Mouse (Mus musculus): ENCODE results near the gene Mapkbp1. TPM values are rescaled to one million over a fixed set of nuclear protein-coding genes. Genes with fewer than 3 reads are reported as not detected.

Gene Mapkbp1
- polyA plus RNA-seq, 1 experiment from 2014 or later: 1.8 TPM

DNA sequence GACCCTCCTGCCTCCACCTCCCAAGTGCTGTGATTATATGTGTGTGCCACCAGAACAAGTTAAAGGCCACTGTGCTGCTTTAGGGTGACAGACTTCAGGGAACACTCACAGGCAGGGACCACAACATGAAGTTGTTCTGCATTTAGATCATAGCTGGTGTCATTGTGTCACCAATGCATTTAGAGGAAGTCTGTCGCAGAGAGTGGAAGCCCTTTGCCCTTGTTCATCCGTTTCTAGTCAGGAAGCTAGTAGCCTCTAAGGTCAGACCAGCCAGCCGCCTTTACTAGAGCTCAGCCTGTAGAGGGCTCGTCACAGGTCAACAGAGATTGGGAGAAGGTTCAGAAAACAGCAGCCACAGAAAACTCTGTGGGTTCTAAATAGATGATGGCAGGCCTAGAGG, 36.2 kb downstream of the Mapkbp1 start:
- peaks cover 3% of the 10 kb centered on the region; the same call in 1 of the 2 replicates for H3K4me1 ChIP-seq (replicated peaks)
- ATAC-seq (replicated peaks; ENCODE audit: insufficient number of reproducible peaks, insufficient read depth, low FRiP score, low read depth): no peak
- 53% methylated on average over 4 of the region's 4 CpGs for WGBS
- no peak overlapping the region for H3K4me2 ChIP-seq
- no peaks in the 10 kb centered on the region for H3K27me3 ChIP-seq
- no peak overlapping the region for H3K27ac ChIP-seq
- no peak overlapping the region for H3K9ac ChIP-seq
- no peak overlapping the region for H3K4me3 ChIP-seq
- peaks cover 4% of the 10 kb centered on the region; the same call in 1 of the 2 replicates for H3K36me3 ChIP-seq
- H3K9me3 ChIP-seq (replicated peaks): no peaks in the 10 kb centered on the region

DNA sequence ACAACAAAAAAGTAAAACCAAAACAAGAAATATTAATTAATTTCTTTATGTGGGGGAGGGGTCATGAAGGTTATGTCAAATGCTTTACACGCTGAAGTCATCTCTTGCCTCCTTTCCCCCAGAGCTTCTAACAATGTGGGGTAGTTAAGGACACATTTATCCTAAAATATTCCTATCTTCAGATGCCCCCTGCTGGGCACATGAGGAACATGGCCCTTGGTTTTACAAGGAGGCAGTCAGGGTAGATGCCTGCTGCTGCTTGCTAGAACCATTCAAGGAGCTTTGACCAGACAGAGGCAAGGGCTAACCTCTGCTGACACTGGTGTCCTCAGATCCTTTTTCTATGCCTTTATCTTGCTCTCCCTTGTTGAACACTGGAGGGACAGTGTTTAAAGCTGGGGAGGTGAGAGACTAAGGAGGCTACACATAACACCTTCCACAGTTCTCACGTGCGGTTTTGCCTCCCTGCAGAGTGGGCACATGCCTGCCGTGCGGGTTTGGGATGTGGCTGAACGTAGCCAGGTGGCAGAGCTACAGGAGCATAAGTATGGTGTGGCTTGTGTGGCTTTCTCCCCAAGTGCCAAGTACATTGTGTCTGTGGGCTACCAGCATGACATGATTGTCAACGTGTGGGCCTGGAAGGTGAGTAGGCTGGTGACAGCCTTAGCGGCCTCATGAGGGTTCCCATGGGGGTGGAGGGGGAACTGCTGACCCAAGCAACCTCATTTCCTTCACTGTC, 39.1 kb downstream of the Mapkbp1 start:
- Histone ChIP-seq H3K4me1 (replicated peaks) (peaks cover 3% of the 10 kb centered on the region; the same call in 1 of the 2 replicates), H3K9me3 (replicated peaks) (no peaks in the 10 kb centered on the region), H3K9ac (no peak overlapping the region), H3K27me3 (no peaks in the 10 kb centered on the region), H3K4me2 (no peak overlapping the region), H3K36me3 (peaks cover 6% of the 10 kb centered on the region), H3K4me3 (no peak overlapping the region), H3K27ac (no peak overlapping the region)
- WGBS: 72% methylated on average over 8 of the region's 8 CpGs
- no peak for ATAC-seq (replicated peaks; ENCODE audit: insufficient number of reproducible peaks, insufficient read depth, low FRiP score, low read depth)

DNA sequence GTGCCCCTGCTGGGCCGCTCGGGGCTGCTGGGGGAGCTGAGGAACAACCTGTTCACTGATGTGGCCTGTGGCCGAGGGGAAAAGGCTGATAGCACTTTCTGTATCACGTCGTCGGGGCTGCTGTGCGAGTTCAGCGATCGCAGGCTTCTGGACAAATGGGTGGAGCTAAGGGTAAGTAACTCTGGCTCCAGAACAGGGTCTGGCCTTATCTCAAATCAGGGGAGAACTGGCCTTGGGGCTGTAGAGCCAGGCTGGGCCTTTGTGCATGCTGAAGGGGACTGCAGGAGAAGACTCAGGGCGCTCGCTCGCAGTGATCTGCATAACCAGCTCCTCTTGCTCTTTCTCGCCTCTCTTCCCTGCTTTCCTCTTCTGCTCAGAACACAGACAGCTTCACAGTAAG, 40.4 kb downstream of the Mapkbp1 start:
- Histone ChIP-seq H3K27ac (no peak overlapping the region), H3K4me2 (no peak overlapping the region), H3K27me3 (no peaks in the 10 kb centered on the region), H3K9ac (no peak overlapping the region), H3K9me3 (replicated peaks) (no peaks in the 10 kb centered on the region), H3K4me3 (no peak overlapping the region), H3K4me1 (replicated peaks) (peaks cover 3% of the 10 kb centered on the region; the same call in 1 of the 2 replicates), H3K36me3 (peaks cover 14% of the 10 kb centered on the region)
- no peak for ATAC-seq (replicated peaks; ENCODE audit: insufficient number of reproducible peaks, insufficient read depth, low FRiP score, low read depth)
- WGBS: 59% methylated on average over 13 of the region's 13 CpGs

- Histone ChIP-seq H3K9ac (no peak overlapping the region), H3K4me2 (no peak overlapping the region), H3K9me3 (replicated peaks) (no peaks in the 10 kb centered on the region), H3K4me3 (no peak overlapping the region), H3K36me3 (peaks cover 17% of the 10 kb centered on the region), H3K4me1 (replicated peaks) (peaks cover 3% of the 10 kb centered on the region; the same call in 1 of the 2 replicates), H3K27me3 (no peaks in the 10 kb centered on the region), H3K27ac (no peak overlapping the region)
- no peak for ATAC-seq (replicated peaks; ENCODE audit: insufficient number of reproducible peaks, insufficient read depth, low FRiP score, low read depth)
- WGBS: 95% methylated on average over 2 of the region's 2 CpGs
These were observed 41.5 kb downstream of the Mapkbp1 start for GRCm38 (mm10) chr2:120013831-120014486.

DNA sequence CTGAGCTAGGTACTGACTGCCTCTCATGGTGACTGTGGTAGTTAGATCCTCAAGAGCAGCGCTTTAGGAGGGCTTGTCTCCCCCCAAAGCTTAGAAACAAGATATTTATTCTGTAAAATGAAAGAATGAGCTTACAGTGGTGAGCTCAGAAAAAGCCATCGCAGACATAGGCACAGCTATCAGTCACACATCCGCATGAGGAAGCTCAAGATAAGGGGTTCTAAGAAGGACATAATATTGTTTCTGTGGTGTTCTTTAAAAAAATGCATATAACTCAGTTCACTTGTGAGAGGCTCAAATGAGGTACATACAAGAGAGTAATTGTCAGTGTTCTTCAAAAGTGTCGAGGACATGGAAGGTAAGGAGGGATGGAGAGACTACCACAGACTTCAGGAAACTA, 43.4 kb downstream of the Mapkbp1 start:
- 77% methylated on average over 4 of the region's 4 CpGs for WGBS
- Histone ChIP-seq H3K27ac (no peak overlapping the region), H3K4me1 (replicated peaks) (peaks cover 3% of the 10 kb centered on the region; the same call in 1 of the 2 replicates), H3K9me3 (replicated peaks) (no peaks in the 10 kb centered on the region), H3K36me3 (peaks cover 28% of the 10 kb centered on the region), H3K4me2 (no peak overlapping the region), H3K9ac (0 out of 2 replicates have a peak overlapping the region, but pooled peaks have one; percentile 3), H3K27me3 (no peaks in the 10 kb centered on the region), H3K4me3 (no peak overlapping the region)
- ATAC-seq (replicated peaks; ENCODE audit: insufficient number of reproducible peaks, insufficient read depth, low FRiP score, low read depth): no peak

GRCm38 (mm10) chr2:120017599-120017998, 45.1 kb downstream of the Mapkbp1 start:
- ATAC-seq (replicated peaks; ENCODE audit: insufficient number of reproducible peaks, insufficient read depth, low FRiP score, low read depth): no peak
- Histone ChIP-seq H3K4me3 (no peak overlapping the region), H3K27me3 (no peaks in the 10 kb centered on the region), H3K4me2 (no peak overlapping the region), H3K27ac (no peak overlapping the region), H3K36me3 (peaks cover 42% of the 10 kb centered on the region), H3K4me1 (replicated peaks) (peaks cover 3% of the 10 kb centered on the region; the same call in 1 of the 2 replicates), H3K9me3 (replicated peaks) (no peaks in the 10 kb centered on the region), H3K9ac (no peak overlapping the region)
- 82% methylated on average over 12 of the region's 12 CpGs for WGBS

DNA sequence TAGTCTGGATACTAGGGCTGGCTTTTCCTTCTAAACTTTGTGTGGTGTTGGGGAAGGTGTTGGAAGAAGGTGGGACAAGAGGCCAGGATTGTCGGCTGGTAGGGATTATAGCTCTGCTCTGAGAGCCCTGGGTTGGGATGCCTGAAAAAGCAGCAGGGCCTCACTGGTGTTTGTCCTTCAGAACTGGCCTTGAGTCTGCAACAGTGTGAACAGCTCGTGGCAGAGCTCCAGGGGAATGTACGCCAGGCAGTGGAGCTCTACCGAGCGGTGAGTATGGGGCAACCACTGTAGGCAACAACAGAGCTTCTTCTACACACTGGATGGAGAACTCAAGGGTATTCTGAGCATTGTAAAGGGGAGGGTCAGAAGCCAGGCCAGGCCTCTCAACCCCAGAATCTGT, 51.8 kb downstream of the Mapkbp1 start:
- Histone ChIP-seq H3K9me3 (replicated peaks) (no peaks in the 10 kb centered on the region), H3K4me3 (no peak overlapping the region), H3K4me2 (no peak overlapping the region), H3K27me3 (no peaks in the 10 kb centered on the region), H3K27ac (peak overlapping the region; percentile 88), H3K4me1 (replicated peaks) (peaks cover 32% of the 10 kb centered on the region), H3K9ac (no peak overlapping the region), H3K36me3 (peaks cover 28% of the 10 kb centered on the region)
- WGBS: 46% methylated on average over 5 of the region's 5 CpGs
- ATAC-seq (replicated peaks; ENCODE audit: insufficient number of reproducible peaks, insufficient read depth, low FRiP score, low read depth): peak; percentile 65; the same call in 1 of the 2 replicates

- Histone ChIP-seq H3K4me2 (peak within 1 kb of the TSS; percentile 84), H3K9ac (peak within 1 kb of the TSS; percentile 93), H3K4me3 (peak within 1 kb of the TSS; percentile 86), H3K36me3 (peaks cover 20% of the 10 kb centered on the region; the same call in 1 of the 2 replicates), H3K27ac (peak within 1 kb of the TSS; percentile 91), H3K4me1 (replicated peaks) (peaks cover 32% of the 10 kb centered on the region), H3K27me3 (no peaks in the 10 kb centered on the region), H3K9me3 (replicated peaks) (no peaks in the 10 kb centered on the region)
- WGBS: 5% methylated on average over 50 of the region's 50 CpGs
- ATAC-seq (replicated peaks; ENCODE audit: insufficient number of reproducible peaks, insufficient read depth, low FRiP score, low read depth): peak; percentile 73
These were observed 54.8 kb downstream of the Mapkbp1 start, which contains the start of the genes Jmjd7 and Gm28042 for GRCm38 (mm10) chr2:120026984-120027949. Jmjd7 (plus strand) TSS chr2:120027483. Gm28042 (plus strand) TSS chr2:120027493.

DNA sequence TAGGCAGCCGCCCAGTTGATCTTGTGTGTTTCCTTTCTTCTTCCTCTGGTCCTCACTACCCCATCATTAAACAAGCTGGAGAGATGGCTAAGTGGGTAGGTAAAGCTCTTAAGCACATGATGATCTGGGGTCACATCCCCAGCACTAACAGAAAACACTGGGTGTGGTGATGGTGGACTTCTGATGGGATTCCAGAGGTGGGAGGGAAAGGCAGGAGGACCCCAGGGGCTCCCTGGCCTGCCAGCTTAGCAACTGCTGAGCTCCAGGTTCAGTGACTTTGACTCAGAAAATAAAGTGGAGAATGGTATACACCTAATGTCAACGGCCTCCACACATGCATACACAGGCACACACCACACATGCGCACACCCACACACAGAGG, 55.4 kb downstream of the Mapkbp1 start:
- Histone ChIP-seq H3K4me2 (peak overlapping the region; percentile 84), H3K9me3 (replicated peaks) (no peaks in the 10 kb centered on the region), H3K4me1 (replicated peaks) (peaks cover 32% of the 10 kb centered on the region), H3K4me3 (peak overlapping the region; percentile 86), H3K36me3 (peaks cover 15% of the 10 kb centered on the region; the same call in 1 of the 2 replicates), H3K27ac (peak overlapping the region; percentile 91), H3K27me3 (no peaks in the 10 kb centered on the region), H3K9ac (peak overlapping the region; percentile 93)
- WGBS: 46% methylated on average over 3 of the region's 3 CpGs
- ATAC-seq (replicated peaks; ENCODE audit: insufficient number of reproducible peaks, insufficient read depth, low FRiP score, low read depth): no peak

DNA sequence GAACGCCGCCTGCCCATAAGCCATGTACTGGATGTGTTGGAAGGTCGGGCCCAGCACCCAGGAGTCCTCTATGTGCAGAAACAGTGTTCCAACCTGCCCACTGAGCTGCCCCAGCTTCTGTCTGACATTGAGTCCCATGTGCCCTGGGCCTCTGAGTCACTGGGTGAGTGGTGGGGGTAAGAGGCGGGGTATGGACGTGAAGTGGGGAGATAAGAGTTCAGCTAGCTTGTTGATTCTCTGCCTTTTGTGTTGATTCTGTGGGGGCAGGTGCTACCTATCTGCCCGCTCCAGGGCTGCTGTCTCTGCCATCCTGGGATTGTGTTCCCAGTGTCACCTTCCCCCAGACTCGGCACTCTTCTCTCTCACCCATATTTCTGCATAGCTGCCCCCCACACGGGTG, 57.9 kb downstream of the Mapkbp1 start:
- Histone ChIP-seq H3K27ac (no peak overlapping the region), H3K9ac (no peak overlapping the region), H3K36me3 (peaks cover 16% of the 10 kb centered on the region; the same call in 1 of the 2 replicates), H3K4me1 (replicated peaks) (peaks cover 22% of the 10 kb centered on the region), H3K4me2 (no peak overlapping the region), H3K9me3 (replicated peaks) (no peaks in the 10 kb centered on the region), H3K4me3 (no peak overlapping the region), H3K27me3 (no peaks in the 10 kb centered on the region)
- no peak for ATAC-seq (replicated peaks; ENCODE audit: insufficient number of reproducible peaks, insufficient read depth, low FRiP score, low read depth)
- 75% methylated on average over 8 of the region's 8 CpGs for WGBS

Measured in heart, embryonic 15.5 days (tissue).